Mouse (Mus musculus) yolk sac, embryonic 10.5 days (tissue): ENCODE measurements around the gene Olfr199.
"Not testable (repeated sequence)": the region's sequence is repeated elsewhere in the genome, so short reads cannot be mapped to it uniquely, and the experiment has no call there.

ENCODE experiments used
- DNase-seq: peaks from one replicate; pipeline ENCODE4 v3.0.0-alpha.2; 2017; ENCODE audit warnings: low spot score

The Olfr199 gene

GRCm38 (mm10) chr16:59219667-59220066, at the start of gene Olfr199:
Olfr199 (minus strand) TSS chr16:59219767.
- DNase-seq = not testable (repeated sequence)

- not testable (repeated sequence) for DNase-seq
Observed at GRCm38 (mm10) chr16:59269097-59269496, 49.5 kb upstream of the Olfr199 start.

- peak; percentile 6 for DNase-seq
Observed at GRCm38 (mm10) chr16:59249684-59250083, 30.1 kb upstream of the Olfr199 start.

GRCm38 (mm10) chr16:59217861-59218260, 1.7 kb downstream of the Olfr199 start:
- DNase-seq = not testable (repeated sequence)

GRCm38 (mm10) chr16:59203433-59203832, 16.1 kb downstream of the Olfr199 start, which contains the start of gene Olfr198:
Olfr198 (minus strand) TSS chr16:59203533.
- DNase-seq = not testable (repeated sequence)

GRCm38 (mm10) chr16:59170354-59170753, 49.2 kb downstream of the Olfr199 start, which contains the start of gene Olfr196:
Olfr196 (minus strand) TSS chr16:59170454.
- DNase-seq = no peak
